Mouse (Mus musculus) lung, postnatal 25 days (tissue): ENCODE data around the gene 5530401A14Rik.

Experiments
- DNase-seq: peaks from one replicate; pipeline ENCODE4 v3.0.0; 2022; ENCODE audit warnings: low spot score

The 5530401A14Rik gene

DNA sequence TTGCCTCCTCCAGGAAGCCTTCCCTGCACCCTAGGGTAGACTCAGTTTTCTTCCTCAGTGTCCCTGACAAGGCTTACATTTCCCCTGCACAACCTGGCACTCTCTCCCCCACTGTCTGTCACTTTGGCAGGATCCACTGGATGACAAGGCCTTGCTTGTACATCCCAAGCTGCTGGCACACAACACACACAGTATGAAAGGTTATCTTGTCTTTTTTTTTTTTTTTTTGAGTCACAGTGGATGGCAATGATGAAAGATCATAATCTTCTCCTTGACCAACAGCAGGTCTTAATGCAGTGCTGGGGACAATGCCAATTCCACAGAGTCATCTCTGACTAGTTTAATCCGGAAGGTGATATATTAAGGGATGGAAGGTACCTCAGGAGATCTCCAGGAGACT is 77.0 kb downstream of the 5530401A14Rik start:
- DNase-seq = no peak

DNA sequence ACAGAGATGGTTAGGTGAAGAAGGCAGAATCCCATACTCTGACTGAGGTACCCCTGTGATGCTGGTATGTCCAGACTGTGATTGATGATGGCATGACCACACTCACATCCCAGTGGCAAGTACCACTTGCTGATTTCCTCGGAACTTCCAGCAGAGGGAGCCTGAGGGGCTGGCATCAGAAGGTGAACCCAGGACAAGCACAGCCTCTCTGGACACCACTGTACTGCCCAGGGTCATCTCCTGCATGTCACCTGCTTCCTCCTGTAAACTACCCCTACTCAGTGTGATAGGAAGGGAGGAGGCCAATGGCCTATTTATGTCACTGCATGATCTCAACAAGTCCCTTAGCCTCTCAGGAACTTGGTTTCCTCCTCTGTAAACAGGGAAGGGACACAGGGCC is 80.5 kb downstream of the 5530401A14Rik start:
- no peak for DNase-seq

DNA sequence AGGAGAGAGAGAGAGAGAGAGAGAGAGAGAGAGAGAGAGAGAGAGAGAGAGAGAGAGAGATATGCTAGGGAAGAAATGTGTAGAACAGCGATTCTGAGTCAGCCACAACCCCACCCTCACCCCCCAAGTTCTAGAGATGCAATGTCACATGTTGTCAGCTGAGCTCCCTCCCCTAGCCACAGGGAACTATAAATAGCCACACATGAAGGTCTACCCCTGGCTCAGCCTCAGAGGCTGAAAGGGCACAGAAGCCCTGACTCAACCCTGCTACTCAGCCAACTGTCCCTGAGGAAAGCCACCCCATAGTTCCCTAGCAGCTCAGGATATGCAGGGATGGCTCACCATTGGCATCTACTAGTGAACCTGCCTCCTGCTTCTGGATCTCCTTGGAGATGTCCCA is 81.7 kb downstream of the 5530401A14Rik start:
- DNase-seq = no peak
